Mouse (Mus musculus): Measurements from ENCODE around the gene Abi3. TPM values are rescaled to one million over a fixed set of nuclear protein-coding genes. Genes with fewer than 3 reads are reported as not detected.

Abi3 gene
- polyA plus RNA-seq, 1 experiment = 1.3 TPM

DNA sequence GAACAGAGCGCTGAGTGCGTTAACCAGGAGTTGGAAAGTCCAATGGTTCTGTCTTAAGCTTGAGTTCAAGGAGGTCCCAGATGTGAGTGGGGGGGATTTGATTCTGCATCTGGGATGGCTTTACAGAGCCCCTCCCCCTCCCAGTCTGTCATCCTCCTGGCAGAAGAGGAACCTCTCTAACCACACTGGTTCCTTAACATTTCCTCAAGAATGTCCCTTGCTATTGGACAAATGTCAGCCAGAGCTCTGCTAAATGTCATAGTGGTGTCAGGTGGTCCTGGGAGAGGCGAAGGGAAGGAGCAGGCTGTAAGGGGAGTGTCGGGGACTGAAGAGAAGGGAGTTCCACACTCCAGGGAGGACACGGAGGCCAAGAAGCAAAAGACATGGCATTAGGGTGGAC lies 677 bp upstream of the Abi3 start:
- no peaks in the 10 kb centered on the region for H3K27me3 ChIP-seq (ENCODE audit: control insufficient read depth, insufficient read depth, low read length, poor library complexity, severe bottlenecking)
- peak overlapping the region; percentile 10; the same call in 1 of the 2 replicates for H3K27ac ChIP-seq (ENCODE audit: insufficient read depth, low read length)
- no peaks in the 10 kb centered on the region for H3K36me3 ChIP-seq (ENCODE audit: control insufficient read depth, insufficient read depth, low read length, poor library complexity, severe bottlenecking)
- no peak for TF ChIP-seq EP300 (IDR thresholded peaks at IDR 0.05; ENCODE audit: insufficient read depth, low read depth, low read length)
- no peak for TF ChIP-seq CTCF (IDR thresholded peaks at IDR 0.05; ENCODE audit: low read depth, low read length)
- no peak for TF ChIP-seq POLR2A (IDR thresholded peaks at IDR 0.05; ENCODE audit: insufficient read depth, low read length)
- H3K4me3 ChIP-seq (ENCODE audit: low read depth, low read length) = no peak overlapping the region
- peaks cover 11% of the 10 kb centered on the region for H3K4me1 ChIP-seq (ENCODE audit: control insufficient read depth, insufficient read depth, low read length)
- H3K9ac ChIP-seq (ENCODE audit: low read depth, poor library complexity, severe bottlenecking) = no peak overlapping the region
- H3K9me3 ChIP-seq (replicated peaks; ENCODE audit: control insufficient read depth, insufficient read depth, low read length, poor library complexity, severe bottlenecking) = no peaks in the 10 kb centered on the region

DNA sequence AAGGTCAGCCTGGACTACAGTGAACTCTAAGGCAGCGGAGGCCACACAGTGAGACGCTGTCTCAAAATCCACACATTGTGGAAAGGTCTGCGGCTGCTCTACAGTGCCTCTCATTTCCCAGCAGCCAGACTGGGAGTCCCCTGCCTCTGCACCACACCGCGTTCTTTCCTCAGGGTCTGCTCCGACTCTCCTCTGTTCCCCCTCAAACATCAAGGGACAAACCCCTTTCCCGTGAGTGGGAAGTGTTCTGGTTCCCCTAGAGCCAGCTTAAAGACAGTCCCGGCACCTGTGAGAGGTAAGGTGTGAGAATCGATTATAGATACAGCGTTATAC lies 812 bp downstream of the Abi3 start:
- Histone ChIP-seq H3K9ac (ENCODE audit: low read depth, poor library complexity, severe bottlenecking) (no peak overlapping the region), H3K9me3 (replicated peaks; ENCODE audit: control insufficient read depth, insufficient read depth, low read length, poor library complexity, severe bottlenecking) (no peaks in the 10 kb centered on the region), H3K36me3 (ENCODE audit: control insufficient read depth, insufficient read depth, low read length, poor library complexity, severe bottlenecking) (no peaks in the 10 kb centered on the region), H3K27ac (ENCODE audit: insufficient read depth, low read length) (no peak overlapping the region), H3K4me3 (ENCODE audit: low read depth, low read length) (peak overlapping the region; percentile 22), H3K4me1 (ENCODE audit: control insufficient read depth, insufficient read depth, low read length) (peaks cover 11% of the 10 kb centered on the region), H3K27me3 (ENCODE audit: control insufficient read depth, insufficient read depth, low read length, poor library complexity, severe bottlenecking) (no peaks in the 10 kb centered on the region)
- TF ChIP-seq CTCF (IDR thresholded peaks at IDR 0.05; ENCODE audit: low read depth, low read length) = no peak
- no peak for TF ChIP-seq POLR2A (IDR thresholded peaks at IDR 0.05; ENCODE audit: insufficient read depth, low read length)
- TF ChIP-seq EP300 (IDR thresholded peaks at IDR 0.05; ENCODE audit: insufficient read depth, low read depth, low read length) = no peak

DNA sequence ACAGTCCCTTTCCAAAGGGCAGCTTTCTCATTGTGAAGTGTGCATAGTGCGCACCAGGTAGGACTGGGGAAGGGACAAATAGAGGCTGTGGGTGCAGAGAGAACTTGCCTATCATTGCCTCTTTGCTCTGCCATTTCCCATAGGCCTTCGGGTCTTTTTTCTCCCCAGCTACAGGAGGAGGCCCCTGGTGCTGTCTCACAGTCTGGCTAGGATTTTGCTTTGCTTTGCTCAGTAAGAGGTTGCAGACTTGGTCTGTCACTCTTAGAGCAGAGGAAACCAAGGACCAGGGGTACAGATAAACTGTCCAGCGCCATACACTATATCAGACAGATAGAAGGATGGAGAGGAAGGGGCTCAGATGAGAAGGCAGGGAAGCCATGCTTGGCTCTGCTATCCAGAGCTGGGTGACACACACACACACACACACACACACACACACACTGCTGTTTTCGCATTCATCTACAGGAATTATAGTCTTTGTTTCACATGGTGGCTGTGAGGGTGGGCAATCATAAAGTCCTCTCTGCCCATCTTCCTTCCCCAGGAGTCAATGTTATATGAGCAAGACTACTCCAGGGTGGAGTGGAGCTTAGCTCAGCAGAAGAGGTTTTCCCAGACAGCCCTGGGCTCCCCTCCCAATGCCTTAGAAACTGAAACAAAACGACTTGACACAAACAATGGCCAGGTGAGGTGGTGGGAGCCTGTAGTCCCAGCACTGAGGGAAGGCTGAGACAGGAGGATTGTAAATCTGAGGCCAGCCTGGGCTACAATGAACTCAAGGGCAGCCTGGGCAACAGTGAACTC lies 1.4 kb downstream of the Abi3 start:
- TF ChIP-seq EP300 (IDR thresholded peaks at IDR 0.05; ENCODE audit: insufficient read depth, low read depth, low read length) = no peak
- TF ChIP-seq POLR2A (IDR thresholded peaks at IDR 0.05; ENCODE audit: insufficient read depth, low read length) = no peak
- no peak for TF ChIP-seq CTCF (IDR thresholded peaks at IDR 0.05; ENCODE audit: low read depth, low read length)
- Histone ChIP-seq H3K36me3 (ENCODE audit: control insufficient read depth, insufficient read depth, low read length, poor library complexity, severe bottlenecking) (no peaks in the 10 kb centered on the region), H3K27me3 (ENCODE audit: control insufficient read depth, insufficient read depth, low read length, poor library complexity, severe bottlenecking) (no peaks in the 10 kb centered on the region), H3K27ac (ENCODE audit: insufficient read depth, low read length) (no peak overlapping the region), H3K4me3 (ENCODE audit: low read depth, low read length) (peak overlapping the region; percentile 22; the same call in 1 of the 2 replicates), H3K4me1 (ENCODE audit: control insufficient read depth, insufficient read depth, low read length) (peaks cover 11% of the 10 kb centered on the region), H3K9me3 (replicated peaks; ENCODE audit: control insufficient read depth, insufficient read depth, low read length, poor library complexity, severe bottlenecking) (no peaks in the 10 kb centered on the region), H3K9ac (ENCODE audit: low read depth, poor library complexity, severe bottlenecking) (no peak overlapping the region)

- Histone ChIP-seq H3K9me3 (replicated peaks; ENCODE audit: control insufficient read depth, insufficient read depth, low read length, poor library complexity, severe bottlenecking) (no peaks in the 10 kb centered on the region), H3K4me3 (ENCODE audit: low read depth, low read length) (no peak overlapping the region), H3K27me3 (ENCODE audit: control insufficient read depth, insufficient read depth, low read length, poor library complexity, severe bottlenecking) (no peaks in the 10 kb centered on the region), H3K36me3 (ENCODE audit: control insufficient read depth, insufficient read depth, low read length, poor library complexity, severe bottlenecking) (no peaks in the 10 kb centered on the region), H3K27ac (ENCODE audit: insufficient read depth, low read length) (no peak overlapping the region), H3K9ac (ENCODE audit: low read depth, poor library complexity, severe bottlenecking) (no peak overlapping the region), H3K4me1 (ENCODE audit: control insufficient read depth, insufficient read depth, low read length) (peaks cover 11% of the 10 kb centered on the region)
- TF ChIP-seq EP300 (IDR thresholded peaks at IDR 0.05; ENCODE audit: insufficient read depth, low read depth, low read length) = no peak
- TF ChIP-seq POLR2A (IDR thresholded peaks at IDR 0.05; ENCODE audit: insufficient read depth, low read length) = no peak
- no peak for TF ChIP-seq CTCF (IDR thresholded peaks at IDR 0.05; ENCODE audit: low read depth, low read length)
Observed at GRCm38 (mm10) chr11:95838999-95839868, 3.0 kb downstream of the Abi3 start.

DNA sequence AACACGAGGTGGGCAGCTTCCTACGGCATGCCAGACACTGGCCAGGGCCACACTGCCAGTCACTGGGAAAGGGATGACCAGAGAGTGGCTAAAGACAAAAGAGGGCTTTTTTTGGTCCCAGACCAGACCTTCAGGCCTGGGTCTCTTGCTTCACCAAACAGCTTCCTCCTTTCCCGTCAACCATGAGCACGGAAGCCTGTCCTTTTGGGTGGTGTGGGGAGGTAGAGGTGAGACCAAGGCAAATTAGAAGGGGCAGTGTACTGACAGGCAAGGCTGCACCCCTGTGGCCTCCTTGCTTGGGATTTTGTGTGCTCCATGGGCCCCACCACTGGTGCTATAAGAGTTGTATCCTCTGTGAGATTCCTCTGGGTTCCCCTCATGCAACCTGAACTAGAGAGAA lies 3.7 kb downstream of the Abi3 start:
- no peak overlapping the region for H3K4me3 ChIP-seq (ENCODE audit: low read depth, low read length)
- no peaks in the 10 kb centered on the region for H3K36me3 ChIP-seq (ENCODE audit: control insufficient read depth, insufficient read depth, low read length, poor library complexity, severe bottlenecking)
- H3K27me3 ChIP-seq (ENCODE audit: control insufficient read depth, insufficient read depth, low read length, poor library complexity, severe bottlenecking) = no peaks in the 10 kb centered on the region
- TF ChIP-seq EP300 (IDR thresholded peaks at IDR 0.05; ENCODE audit: insufficient read depth, low read depth, low read length) = no peak
- no peak for TF ChIP-seq POLR2A (IDR thresholded peaks at IDR 0.05; ENCODE audit: insufficient read depth, low read length)
- no peak for TF ChIP-seq CTCF (IDR thresholded peaks at IDR 0.05; ENCODE audit: low read depth, low read length)
- H3K9me3 ChIP-seq (replicated peaks; ENCODE audit: control insufficient read depth, insufficient read depth, low read length, poor library complexity, severe bottlenecking) = no peaks in the 10 kb centered on the region
- H3K9ac ChIP-seq (ENCODE audit: low read depth, poor library complexity, severe bottlenecking) = no peak overlapping the region
- no peak overlapping the region for H3K27ac ChIP-seq (ENCODE audit: insufficient read depth, low read length)
- peaks cover 11% of the 10 kb centered on the region for H3K4me1 ChIP-seq (ENCODE audit: control insufficient read depth, insufficient read depth, low read length)

DNA sequence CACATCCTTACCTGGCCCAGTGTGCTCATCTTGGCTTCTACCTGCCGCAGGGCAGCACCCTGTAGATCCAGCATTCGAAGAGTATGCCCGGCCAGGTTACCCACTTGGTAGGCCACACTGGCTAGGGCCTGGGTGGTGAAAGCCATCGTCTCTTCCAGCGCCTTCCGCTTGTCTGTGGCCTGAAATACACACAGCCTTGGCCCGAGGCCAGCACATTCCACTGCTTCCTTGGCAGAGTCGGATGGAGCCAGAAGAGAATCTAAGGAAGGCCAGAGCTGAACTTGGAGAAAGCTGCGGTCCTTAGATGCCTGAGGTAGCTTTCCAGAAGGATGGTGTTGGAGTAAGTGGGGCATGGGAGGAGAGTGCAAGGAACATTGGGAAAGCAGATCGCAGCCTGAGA lies 5.2 kb downstream of the Abi3 start, which contains the start of gene Gngt2:
Gene Gngt2, plus strand, starts transcription at position 158 of the 400 bp plus-strand sequence.
- Histone ChIP-seq H3K27me3 (ENCODE audit: control insufficient read depth, insufficient read depth, low read length, poor library complexity, severe bottlenecking) (no peaks in the 10 kb centered on the region), H3K4me1 (ENCODE audit: control insufficient read depth, insufficient read depth, low read length) (peaks cover 5% of the 10 kb centered on the region), H3K27ac (ENCODE audit: insufficient read depth, low read length) (no peak within 1 kb of the TSS), H3K36me3 (ENCODE audit: control insufficient read depth, insufficient read depth, low read length, poor library complexity, severe bottlenecking) (no peaks in the 10 kb centered on the region), H3K9ac (ENCODE audit: low read depth, poor library complexity, severe bottlenecking) (no peak within 1 kb of the TSS), H3K4me3 (ENCODE audit: low read depth, low read length) (no peak within 1 kb of the TSS), H3K9me3 (replicated peaks; ENCODE audit: control insufficient read depth, insufficient read depth, low read length, poor library complexity, severe bottlenecking) (no peaks in the 10 kb centered on the region)
- TF ChIP-seq EP300 (IDR thresholded peaks at IDR 0.05; ENCODE audit: insufficient read depth, low read depth, low read length) (no peak), POLR2A (IDR thresholded peaks at IDR 0.05; ENCODE audit: insufficient read depth, low read length) (no peak), CTCF (IDR thresholded peaks at IDR 0.05; ENCODE audit: low read depth, low read length) (no peak)

Measured in ES-Bruce4 (cell line).